Mouse (Mus musculus): ENCODE data around the gene Pecam1. TPM values are rescaled to one million over a fixed set of nuclear protein-coding genes. Genes with fewer than 3 reads are reported as not detected.

Pecam1 gene
- polyA plus RNA-seq, 1 experiment from 2014 or later, result 14.8 TPM

Small RNA genes within 50 kb of the gene (microRNA-seq; reads per million reads assigned to microRNA genes)
- gene Gm25994 (not detected), gene Mir3064 (12.1 reads per million, percentile 29 among the genes with 10 or more reads in this experiment)

Other genes starting within 250 kb of the Pecam1 start
- 10.5 and 10.7 TPM in 2 replicates for gene Tex2, start 137.2 kb downstream of the Pecam1 start, polyA plus RNA-seq (2016; fragmentation: Nextera tagmentation; extraction: Ambion mirVana)
- gene Milr1, start 598 bp upstream of the Pecam1 start, polyA plus RNA-seq (2016; fragmentation: Nextera tagmentation; extraction: Ambion mirVana), result 0.91 and 0.95 TPM in 2 replicates
- gene Polg2, start 28.9 kb upstream of the Pecam1 start, polyA plus RNA-seq (2016; fragmentation: Nextera tagmentation; extraction: Ambion mirVana), result 10.3 and 10.4 TPM in 2 replicates
- gene Ddx5, start 38.6 kb upstream of the Pecam1 start, polyA plus RNA-seq (2016; fragmentation: Nextera tagmentation; extraction: Ambion mirVana), result 507 and 536 TPM in 2 replicates
- gene Cep95, start 38.6 kb upstream of the Pecam1 start, polyA plus RNA-seq (2016; fragmentation: Nextera tagmentation; extraction: Ambion mirVana), result 25.4 and 27.0 TPM in 2 replicates
- 17.3 and 18.3 TPM in 2 replicates for gene Smurf2, start 170.1 kb upstream of the Pecam1 start, polyA plus RNA-seq (2016; fragmentation: Nextera tagmentation; extraction: Ambion mirVana)
- 567 and 599 TPM in 2 replicates for gene Kpna2, start 248.9 kb upstream of the Pecam1 start, polyA plus RNA-seq (2016; fragmentation: Nextera tagmentation; extraction: Ambion mirVana)